In the genomic region with DNA sequence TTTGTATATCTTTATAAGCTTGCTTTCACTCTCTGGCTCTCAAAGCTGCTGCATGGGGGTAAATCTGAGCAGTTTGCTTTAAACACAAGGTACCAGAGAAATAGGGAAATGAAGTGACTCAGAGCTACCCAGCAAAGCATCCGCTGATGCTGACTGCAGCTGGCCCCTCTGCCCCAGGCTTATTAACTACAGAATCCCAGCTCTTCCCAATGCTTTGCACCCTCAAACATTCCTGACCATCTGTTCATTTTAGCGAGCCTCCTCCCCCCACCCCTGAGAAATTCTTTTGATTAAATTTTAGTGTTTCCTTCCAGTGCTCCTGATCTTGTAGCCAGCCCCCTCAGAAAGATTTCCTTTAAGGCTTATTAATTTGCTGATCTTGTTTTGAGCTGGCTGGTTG, we compare ENCODE assay signal across 18 mouse cellular contexts. TPM values are rescaled to one million over a fixed set of nuclear protein-coding genes. Genes with fewer than 3 reads are reported as not detected.
A peak's percentile ranks its signal among the peaks of the same experiment; 100 is the strongest.
DNase-seq lines count a peak whose midpoint lies in the region; ATAC-seq and TF ChIP-seq lines count a peak whose summit lies in the region.
"Had no signal": no experiment of that assay in that cellular context is flagged by ENCODE, and none has a peak within 500 bp of the region (broad histone marks: within the 10 kb centered on the region; RNA-seq: fewer than 3 reads in every experiment).

No protein-coding gene starts in this region.

- H3K36me3 ChIP-seq in hindbrain, embryonic 14.5 days (replicated peaks; ENCODE audit: control insufficient read depth, insufficient read depth), result no peaks in the 10 kb centered on the region
- no peaks in the 10 kb centered on the region for H3K36me3 ChIP-seq in hindbrain, embryonic 12.5 days
- H3K36me3 ChIP-seq in forebrain, embryonic 15.5 days, result no peaks in the 10 kb centered on the region
- H3K36me3 ChIP-seq in midbrain, postnatal 0 days (ENCODE audit: insufficient read depth, low read length), result no peaks in the 10 kb centered on the region
- H3K36me3 ChIP-seq: G1E had no signal

- DNase-seq in hindbrain, embryonic 14.5 days (ENCODE audit: low spot score), result no peak
- peak; percentile 15 for DNase-seq in MN1 (ENCODE audit: low spot score)
- peak; percentile 13 for DNase-seq in midbrain, postnatal 0 days (ENCODE audit: low spot score)
- DNase-seq in adrenal gland, postnatal 4 days (ENCODE audit: low spot score in 2 of 2), result no peak
- DNase-seq in cerebellum, adult 8-10 months, result no peak
- DNase-seq in adrenal gland, adult (ENCODE audit: inconsistent age in 2 of 2, low spot score in 1 of 2), result no peak
- DNase-seq: cerebellum, adult 9-11 months; gastrocnemius, postnatal 10 days; kidney, postnatal 4 days had no signal

- H3K9ac ChIP-seq in hindbrain, embryonic 14.5 days, result no peak overlapping the region
- H3K9ac ChIP-seq in hindbrain, embryonic 12.5 days, result no peak overlapping the region
- no peak overlapping the region for H3K9ac ChIP-seq in forebrain, embryonic 15.5 days (replicated peaks)
- no peak overlapping the region for H3K9ac ChIP-seq in midbrain, postnatal 0 days (replicated peaks; ENCODE audit: low read length, poor library complexity, severe bottlenecking)

- WGBS in hindbrain, embryonic 14.5 days, result 40% methylated on average over 2 of the region's 2 CpGs
- 42% methylated on average over 2 of the region's 2 CpGs for WGBS in hindbrain, embryonic 12.5 days
- WGBS in forebrain, embryonic 15.5 days, result 19% methylated on average over 2 of the region's 2 CpGs
- WGBS in midbrain, postnatal 0 days, result 27% methylated on average over 2 of the region's 2 CpGs

- ATAC-seq in hindbrain, embryonic 14.5 days (ENCODE audit: low FRiP score), result peak; percentile 57
- no peak; the same call in 1 of the 2 replicates for ATAC-seq in hindbrain, embryonic 12.5 days (ENCODE audit: low FRiP score)
- ATAC-seq in forebrain, embryonic 15.5 days (replicated peaks), result peak; percentile 62
- no peak for ATAC-seq in midbrain, postnatal 0 days (ENCODE audit: low FRiP score)
- ATAC-seq: activated CD4-positive, CD25-positive, alpha-beta regulatory T cell, adult 4 months; intestine, postnatal 0 days had no signal

- 0 out of 2 replicates have a peak, but pooled peaks cover 9% of the 10 kb centered on the region for H3K4me1 ChIP-seq in hindbrain, embryonic 14.5 days (replicated peaks; ENCODE audit: control insufficient read depth, insufficient read depth, low read length)
- H3K4me1 ChIP-seq in hindbrain, embryonic 12.5 days, result peaks cover 3% of the 10 kb centered on the region; the same call in 1 of the 2 replicates
- peaks cover 26% of the 10 kb centered on the region for H3K4me1 ChIP-seq in forebrain, embryonic 15.5 days
- no peaks in the 10 kb centered on the region for H3K4me1 ChIP-seq in midbrain, postnatal 0 days (ENCODE audit: insufficient read depth, low read length)

- H3K27ac ChIP-seq in hindbrain, embryonic 14.5 days, result peak overlapping the region; percentile 32
- no peak overlapping the region for H3K27ac ChIP-seq in hindbrain, embryonic 12.5 days
- H3K27ac ChIP-seq in forebrain, embryonic 15.5 days (replicated peaks), result peak overlapping the region; percentile 20
- H3K27ac ChIP-seq in midbrain, postnatal 0 days (ENCODE audit: low read depth, low read length), result no peak overlapping the region

- no peak for TF ChIP-seq CTCF in midbrain, postnatal 0 days (IDR thresholded peaks at IDR 0.05)

- no peaks in the 10 kb centered on the region for H3K9me3 ChIP-seq in hindbrain, embryonic 14.5 days (ENCODE audit: control insufficient read depth, low read length)
- no peaks in the 10 kb centered on the region for H3K9me3 ChIP-seq in hindbrain, embryonic 12.5 days (replicated peaks)
- no peaks in the 10 kb centered on the region for H3K9me3 ChIP-seq in forebrain, embryonic 15.5 days
- no peaks in the 10 kb centered on the region for H3K9me3 ChIP-seq in midbrain, postnatal 0 days (ENCODE audit: low read length)
- H3K9me3 ChIP-seq: G1E had no signal

- no peak overlapping the region for H3K4me3 ChIP-seq in hindbrain, embryonic 14.5 days (replicated peaks; ENCODE audit: low read length)
- no peak overlapping the region for H3K4me3 ChIP-seq in hindbrain, embryonic 12.5 days
- H3K4me3 ChIP-seq in forebrain, embryonic 15.5 days, result no peak overlapping the region
- no peak overlapping the region for H3K4me3 ChIP-seq in midbrain, postnatal 0 days (ENCODE audit: low read depth, low read length)

- no peak overlapping the region for H3K4me2 ChIP-seq in hindbrain, embryonic 14.5 days (replicated peaks)
- no peak overlapping the region for H3K4me2 ChIP-seq in hindbrain, embryonic 12.5 days (replicated peaks)
- H3K4me2 ChIP-seq in forebrain, embryonic 15.5 days (replicated peaks), result no peak overlapping the region
- no peak overlapping the region for H3K4me2 ChIP-seq in midbrain, postnatal 0 days (ENCODE audit: low read depth, low read length, poor library complexity, severe bottlenecking)
- H3K4me2 ChIP-seq: liver, embryonic 11.5 days had no signal

- no peaks in the 10 kb centered on the region for H3K27me3 ChIP-seq in hindbrain, embryonic 14.5 days (ENCODE audit: control insufficient read depth, insufficient read depth, low read length)
- no peaks in the 10 kb centered on the region for H3K27me3 ChIP-seq in hindbrain, embryonic 12.5 days
- peaks cover 3% of the 10 kb centered on the region; the same call in 1 of the 2 replicates for H3K27me3 ChIP-seq in forebrain, embryonic 15.5 days
- no peaks in the 10 kb centered on the region for H3K27me3 ChIP-seq in midbrain, postnatal 0 days (ENCODE audit: insufficient read depth, low read length)

RNA-seq across cellular contexts. Expression of a gene that starts 24.4 kb away (rescaled TPM):
- not detected in 2 replicates for polyA plus RNA-seq in hindbrain, embryonic 14.5 days (2014; fragmentation: Nextera tagmentation; extraction: Ambion mirVana)
- not detected in 2 replicates for polyA plus RNA-seq in hindbrain, embryonic 12.5 days (2016; fragmentation: Nextera tagmentation; extraction: Ambion mirVana)
- not detected in 2 replicates for polyA plus RNA-seq in forebrain, embryonic 15.5 days (2015; fragmentation: Nextera tagmentation; extraction: Ambion mirVana)
- not detected in 2 replicates for total RNA-seq in midbrain, postnatal 0 days (2014; rRNA removed)
- not detected in 2 replicates for polyA plus RNA-seq in midbrain, postnatal 0 days (2015; fragmentation: Nextera tagmentation; extraction: Ambion mirVana)
- total RNA-seq in adrenal gland, postnatal 4 days (2021), result not detected
- total RNA-seq: G1E; megakaryocyte, adult 5-6 weeks had no signal
- polyA plus RNA-seq: activated CD4-positive, CD25-positive, alpha-beta regulatory T cell, adult 4 months; G1E; intestine, postnatal 0 days; liver, embryonic 11.5 days; lung, embryonic 16.5 days; neural tube, embryonic 11.5 days had no signal

Comparison
In these comparisons a context has a peak if more than half of its experiments do, and no peak if none do; other contexts are left out.
1. ATAC-seq: peak in hindbrain, embryonic 14.5 days (single experiment) and forebrain, embryonic 15.5 days (single experiment); none in hindbrain, embryonic 12.5 days (single experiment) and midbrain, postnatal 0 days (single experiment).
2. H3K27ac ChIP-seq: peak in hindbrain, embryonic 14.5 days (single experiment) and forebrain, embryonic 15.5 days (single experiment); none in hindbrain, embryonic 12.5 days (single experiment) and midbrain, postnatal 0 days (single experiment).
3. DNase-seq: peak in MN1 (single experiment) and midbrain, postnatal 0 days (single experiment); none in hindbrain, embryonic 14.5 days (single experiment), adrenal gland, postnatal 4 days (0 of 2), cerebellum, adult 8-10 months (single experiment) and adrenal gland, adult (0 of 2).